Mouse (Mus musculus) embryonic facial prominence, embryonic 10.5 days (tissue): Measurements from ENCODE around the gene Sema4d. TPM values are rescaled to one million over a fixed set of nuclear protein-coding genes. Genes with fewer than 3 reads are reported as not detected.
"Not testable (repeated sequence)": the region's sequence is repeated elsewhere in the genome, so short reads cannot be mapped to it uniquely, and the experiment has no call there.

ENCODE experiments used
- DNase-seq: peaks from one replicate; pipeline ENCODE4 v3.0.0-alpha.2; 2017; ENCODE audit warnings: low spot score
- H3K27ac ChIP-seq: fragments of 300-500 bp; sonication (generic); replicated peaks from 2 replicates; pipeline ENCODE4 v1.5.1; 2016; ENCODE audit warnings: mild to moderate bottlenecking
- H3K27me3 ChIP-seq: fragments of 300-500 bp; sonication (generic); replicated peaks from 2 replicates; pipeline ENCODE4 v1.6.1; 2016; ENCODE audit warnings: low read depth, mild to moderate bottlenecking; ENCODE audit not compliant: poor library complexity, severe bottlenecking
- H3K36me3 ChIP-seq: fragments of 300-500 bp; sonication (generic); replicated peaks from 2 replicates; pipeline ENCODE4 v1.6.1; 2016; ENCODE audit warnings: mild to moderate bottlenecking, moderate library complexity
- H3K4me1 ChIP-seq: fragments of 300-500 bp; sonication (generic); 2 replicates; pipeline ENCODE4 v1.6.1; 2016
- H3K4me3 ChIP-seq: fragments of 300-500 bp; sonication (generic); 2 replicates; pipeline ENCODE4 v1.5.1; 2016; ENCODE audit warnings: mild to moderate bottlenecking, moderate library complexity
- H3K9me3 ChIP-seq: fragments of 300-500 bp; sonication (generic); 2 replicates; pipeline ENCODE4 v1.6.1; 2016; ENCODE audit warnings: mild to moderate bottlenecking
- WGBS: fragments of 180-500 bp; shearing (Covaris S2); methylation state at CpG from one replicate; pipeline ENCODE4 v1.1.7; 2016; 5-methylcytosine and 5-hydroxymethylcytosine counted together
- polyA plus RNA-seq: library from polyadenylated mRNA; unstranded; fragments of >200 nt; fragmentation: Nextera tagmentation; extraction: Ambion mirVana; gene quantifications from 2 replicates; pipeline ENCODE4 v1.2.1, GENCODE M21; 2016

Gene Sema4d
- 6.8 and 7.8 TPM in 2 replicates for polyA plus RNA-seq

DNA sequence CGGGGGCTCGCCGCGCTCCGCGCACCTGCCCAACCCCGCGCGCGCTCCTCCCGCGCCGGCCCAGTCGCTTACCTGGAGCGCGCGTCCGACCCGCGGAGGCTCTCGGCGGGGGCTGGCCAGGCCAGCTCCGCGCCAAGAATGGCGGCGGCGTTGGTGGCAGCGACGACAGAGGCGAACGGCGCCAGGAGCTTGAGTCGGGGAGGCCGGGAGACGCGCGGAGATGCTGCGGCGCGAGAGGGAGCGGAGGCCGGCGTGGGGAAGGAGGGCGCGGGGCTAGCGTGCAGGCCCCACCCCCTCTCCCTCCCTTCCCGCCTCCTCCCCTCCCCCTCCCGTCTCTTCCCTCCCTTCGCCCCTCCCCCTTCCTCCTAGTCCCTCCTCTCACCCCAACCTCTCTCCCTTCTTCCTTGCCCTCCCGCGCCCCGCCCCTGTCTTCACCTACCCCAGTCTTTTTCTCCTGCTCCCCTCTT is at the start of gene Sema4d:
Gene Sema4d (minus strand): TSS at position 323 of the 467 bp plus-strand sequence.
- peaks cover 44% of the 10 kb centered on the region for H3K27me3 ChIP-seq
- peak within 1 kb of the TSS; percentile 82 for H3K27ac ChIP-seq
- peak within 1 kb of the TSS; percentile 89 for H3K4me3 ChIP-seq
- H3K4me1 ChIP-seq, result peaks cover 33% of the 10 kb centered on the region
- no peaks in the 10 kb centered on the region for H3K9me3 ChIP-seq
- WGBS, result 1% methylated on average over 45 of the region's 52 CpGs
- DNase-seq, result peak; percentile 88
- no peaks in the 10 kb centered on the region for H3K36me3 ChIP-seq

DNA sequence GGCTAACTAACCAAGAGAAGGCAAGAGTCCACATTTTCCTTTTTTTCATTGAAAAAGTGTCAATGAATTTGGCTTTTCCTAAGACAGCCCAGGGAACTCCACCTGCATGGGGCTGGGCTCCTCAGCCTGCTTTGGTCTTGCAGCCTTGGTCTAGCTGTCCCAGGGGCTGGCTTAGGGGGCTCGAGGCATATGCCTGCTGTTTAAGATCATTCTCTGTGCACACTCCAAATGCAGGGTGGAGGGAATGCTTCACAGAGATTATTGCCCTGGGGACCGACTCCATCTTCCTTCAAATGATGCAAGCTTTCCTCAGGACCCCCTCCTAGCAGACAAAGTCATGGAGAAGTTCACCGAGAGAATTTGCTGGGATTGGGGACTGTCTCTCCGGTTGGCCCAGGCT is 49.8 kb upstream of the Sema4d start:
- Histone ChIP-seq H3K9me3 (no peaks in the 10 kb centered on the region), H3K36me3 (peaks cover 3% of the 10 kb centered on the region; the same call in 1 of the 2 replicates), H3K27ac (peak overlapping the region; percentile 83; the same call in 1 of the 2 replicates), H3K4me1 (peaks cover 75% of the 10 kb centered on the region), H3K27me3 (peaks cover 70% of the 10 kb centered on the region), H3K4me3 (no peak overlapping the region)
- DNase-seq, result no peak
- 65% methylated on average over 4 of the region's 4 CpGs for WGBS

DNA sequence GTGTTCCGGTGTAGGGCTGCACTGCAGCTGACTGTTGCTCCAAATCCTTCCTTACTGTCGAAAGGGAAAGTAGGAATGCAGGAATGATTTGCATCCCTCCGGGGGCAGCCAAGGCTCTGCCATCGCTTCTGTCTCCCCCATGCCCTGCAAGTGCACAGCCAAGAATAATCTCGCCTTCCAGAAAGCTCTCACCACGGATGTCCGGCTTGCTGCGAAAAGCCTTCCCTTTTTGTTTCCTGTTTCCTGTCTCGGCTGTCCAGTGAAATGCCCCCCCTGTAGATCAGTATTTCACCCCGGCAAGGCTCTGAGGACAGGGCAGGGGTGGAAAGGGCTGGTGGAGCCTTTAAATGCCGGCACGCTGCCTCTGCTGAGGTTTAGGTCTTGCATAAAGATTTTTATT is 49.2 kb upstream of the Sema4d start:
- H3K27ac ChIP-seq, result peak overlapping the region; percentile 83
- H3K36me3 ChIP-seq, result no peaks in the 10 kb centered on the region
- 6% methylated on average over 12 of the region's 12 CpGs for WGBS
- DNase-seq, result peak; percentile 48
- peak overlapping the region; percentile 44 for H3K4me3 ChIP-seq
- peaks cover 75% of the 10 kb centered on the region for H3K4me1 ChIP-seq
- H3K9me3 ChIP-seq, result no peaks in the 10 kb centered on the region
- H3K27me3 ChIP-seq, result peaks cover 75% of the 10 kb centered on the region

DNA sequence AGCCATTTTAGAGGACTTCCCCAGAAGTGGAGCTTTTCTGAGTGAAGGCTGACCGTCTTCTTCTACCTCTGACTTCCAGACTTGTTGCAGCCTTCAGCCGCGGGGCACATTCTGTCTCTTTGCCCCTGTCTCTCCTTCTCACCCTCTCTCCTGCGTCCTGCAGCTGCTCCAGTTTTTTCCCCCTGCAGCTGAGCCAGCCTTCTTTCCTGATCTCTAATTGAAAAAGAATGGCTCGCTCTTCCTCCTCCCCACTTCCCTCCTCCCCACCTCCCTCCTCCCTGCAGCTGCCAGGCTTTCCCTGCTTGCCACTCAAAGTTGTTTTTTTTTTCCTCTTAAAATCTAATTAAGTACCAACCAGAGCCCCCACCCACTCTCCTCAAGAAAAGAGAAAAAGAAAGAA is 48.6 kb upstream of the Sema4d start:
- Histone ChIP-seq H3K4me3 (peak overlapping the region; percentile 44), H3K36me3 (no peaks in the 10 kb centered on the region), H3K27me3 (peaks cover 72% of the 10 kb centered on the region), H3K9me3 (no peaks in the 10 kb centered on the region), H3K27ac (peak overlapping the region; percentile 83), H3K4me1 (peaks cover 75% of the 10 kb centered on the region)
- DNase-seq, result peak; percentile 72
- WGBS, result 3% methylated on average over 5 of the region's 5 CpGs

DNA sequence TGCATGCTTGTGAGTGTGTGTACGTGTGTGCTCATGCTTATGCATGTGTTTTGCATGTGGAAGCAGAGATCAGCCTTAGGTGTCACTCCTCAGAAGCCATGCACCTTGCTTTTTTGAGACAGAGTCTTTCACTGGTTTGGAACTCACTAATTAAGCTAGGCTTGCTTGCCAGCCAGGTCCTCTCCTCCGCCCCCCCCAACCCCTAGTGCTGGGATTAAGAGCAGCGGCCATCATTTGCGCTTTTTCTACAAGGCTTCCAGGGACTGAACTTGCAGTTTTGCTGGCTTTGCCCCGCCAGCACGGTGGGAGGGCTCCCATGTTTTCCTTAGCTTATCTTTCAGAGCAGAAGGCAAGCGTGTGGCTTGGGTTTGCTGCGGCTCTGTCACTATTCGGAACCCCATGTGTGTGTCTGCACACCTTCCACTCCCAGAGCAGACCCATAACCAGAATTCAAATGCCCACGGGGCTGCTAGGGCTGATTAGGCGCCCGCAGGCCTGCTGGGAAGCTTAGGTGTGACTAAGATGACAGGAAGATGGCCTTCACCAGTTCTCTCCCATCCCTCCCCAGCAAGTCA is 48.1 kb upstream of the Sema4d start:
- DNase-seq, result peak; percentile 53
- Histone ChIP-seq H3K4me1 (peaks cover 73% of the 10 kb centered on the region), H3K27me3 (peaks cover 66% of the 10 kb centered on the region), H3K4me3 (peak overlapping the region; percentile 44), H3K9me3 (no peaks in the 10 kb centered on the region), H3K27ac (peak overlapping the region; percentile 83), H3K36me3 (no peaks in the 10 kb centered on the region)
- 9% methylated on average over 12 of the region's 12 CpGs for WGBS

DNA sequence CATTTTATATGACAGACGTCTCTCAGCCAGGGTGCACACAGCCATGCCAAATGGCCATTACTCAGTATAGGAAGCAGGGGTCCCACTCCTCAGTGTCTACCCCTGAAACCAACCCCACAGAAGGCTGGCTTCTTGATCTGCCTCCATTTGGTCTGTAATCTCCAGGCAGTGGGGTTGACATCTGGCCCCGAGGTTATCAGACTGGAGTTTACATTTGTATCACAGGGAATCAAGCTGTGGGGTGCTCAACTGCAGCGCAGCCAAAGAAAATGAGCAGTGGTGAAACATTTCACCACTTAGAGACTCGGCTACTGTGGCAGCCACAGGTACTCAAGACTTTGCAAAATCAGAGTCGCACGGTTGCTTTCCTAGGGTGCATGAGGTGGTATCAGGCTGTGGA is 47.2 kb upstream of the Sema4d start:
- WGBS, result 44% methylated on average over 6 of the region's 6 CpGs
- Histone ChIP-seq H3K4me1 (peaks cover 68% of the 10 kb centered on the region), H3K4me3 (no peak overlapping the region), H3K27ac (no peak overlapping the region; the same call in 1 of the 2 replicates), H3K27me3 (peaks cover 68% of the 10 kb centered on the region), H3K9me3 (no peaks in the 10 kb centered on the region), H3K36me3 (no peaks in the 10 kb centered on the region)
- DNase-seq, result no peak

DNA sequence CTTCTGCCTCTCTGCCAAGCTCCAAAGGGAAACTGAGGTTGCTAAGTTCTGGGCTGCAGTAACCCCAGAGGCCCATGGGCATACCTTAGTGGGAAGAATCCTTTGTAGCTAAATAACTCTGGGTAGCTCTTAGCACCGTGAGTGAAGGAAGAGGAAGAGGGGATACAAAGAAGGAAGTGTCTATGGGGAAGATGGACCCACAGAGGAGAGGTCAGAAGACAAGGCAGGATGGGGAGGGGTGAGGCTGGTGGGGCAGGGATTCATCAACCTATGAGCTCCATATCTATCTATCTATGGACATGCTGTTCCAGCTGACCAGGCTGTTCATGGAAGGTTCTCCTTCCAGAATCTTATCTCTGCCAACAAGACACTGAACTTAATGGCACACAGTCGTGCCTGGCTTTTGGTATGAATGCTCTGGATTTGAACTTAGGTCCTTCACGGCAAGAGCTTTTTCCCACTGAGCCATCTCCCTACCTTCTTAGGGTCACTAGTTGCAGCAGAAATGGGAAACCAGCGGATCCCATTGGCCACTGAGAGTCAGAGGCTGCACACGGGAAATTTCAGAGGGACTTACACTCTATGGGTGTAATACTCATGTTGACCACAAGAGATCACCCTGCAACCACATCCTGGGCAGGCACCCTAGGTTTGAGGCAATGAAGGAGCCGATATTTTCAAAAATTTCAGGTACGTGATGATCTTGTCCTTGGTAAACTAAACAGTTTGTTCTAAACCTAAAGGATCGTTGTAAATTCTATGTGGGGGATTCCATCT is 45.9 kb upstream of the Sema4d start:
- Histone ChIP-seq H3K9me3 (no peaks in the 10 kb centered on the region), H3K4me3 (no peak overlapping the region), H3K36me3 (no peaks in the 10 kb centered on the region), H3K27ac (no peak overlapping the region), H3K4me1 (peaks cover 62% of the 10 kb centered on the region), H3K27me3 (peaks cover 69% of the 10 kb centered on the region)
- peak; percentile 43 for DNase-seq
- WGBS, result 22% methylated on average over 8 of the region's 8 CpGs

DNA sequence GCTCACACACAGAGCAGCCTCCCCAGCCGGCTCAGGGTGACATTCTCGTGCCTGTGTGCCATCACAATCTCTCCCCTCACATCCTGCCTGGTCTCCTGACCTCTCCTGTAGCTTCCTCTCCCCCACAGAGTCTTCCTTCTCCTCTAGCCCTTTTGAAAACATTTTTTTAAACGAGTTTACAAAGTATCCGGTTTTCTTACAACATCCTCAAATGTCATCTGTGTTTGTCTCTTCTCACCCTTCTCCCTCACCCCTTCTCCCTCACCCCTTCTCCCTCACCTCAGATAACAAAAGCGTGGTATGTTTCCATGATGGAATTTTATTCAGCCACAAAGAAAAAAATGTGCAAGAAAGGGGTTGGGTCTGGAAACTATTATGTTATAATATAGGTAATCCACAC is 43.9 kb upstream of the Sema4d start:
- 34% methylated on average over 5 of the region's 5 CpGs for WGBS
- H3K4me3 ChIP-seq, result no peak overlapping the region
- DNase-seq, result no peak
- H3K27ac ChIP-seq, result peak overlapping the region; percentile 51; the same call in 1 of the 2 replicates
- H3K4me1 ChIP-seq, result peaks cover 50% of the 10 kb centered on the region
- H3K27me3 ChIP-seq, result peaks cover 49% of the 10 kb centered on the region
- no peaks in the 10 kb centered on the region for H3K9me3 ChIP-seq
- H3K36me3 ChIP-seq, result no peaks in the 10 kb centered on the region

DNA sequence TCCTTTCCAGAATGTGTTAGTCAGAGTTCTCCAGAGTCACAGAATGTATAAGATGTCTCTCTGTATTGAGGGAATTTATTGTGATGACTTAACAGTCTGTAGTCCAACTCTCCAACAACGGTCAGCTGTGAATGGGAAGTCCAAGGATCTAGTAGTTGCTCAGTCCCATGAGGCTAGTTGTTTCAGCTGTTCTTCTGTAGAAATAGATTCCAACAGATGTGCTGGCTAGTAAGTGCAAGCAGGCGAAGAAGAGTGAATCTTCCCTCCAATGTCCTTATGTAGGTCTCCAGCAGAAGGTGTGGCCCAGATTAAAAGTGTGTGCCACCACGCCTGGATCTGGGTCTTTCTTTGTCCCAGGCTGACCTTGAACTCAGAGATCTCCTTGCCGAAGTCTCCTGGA is 41.7 kb upstream of the Sema4d start:
- H3K27ac ChIP-seq, H3K4me3 ChIP-seq, H3K9me3 ChIP-seq, DNase-seq, H3K36me3 ChIP-seq: not testable (repeated sequence)
- Histone ChIP-seq H3K27me3 (peaks cover 27% of the 10 kb centered on the region), H3K4me1 (peaks cover 29% of the 10 kb centered on the region)
- 84% methylated on average over 4 of the region's 4 CpGs for WGBS

DNA sequence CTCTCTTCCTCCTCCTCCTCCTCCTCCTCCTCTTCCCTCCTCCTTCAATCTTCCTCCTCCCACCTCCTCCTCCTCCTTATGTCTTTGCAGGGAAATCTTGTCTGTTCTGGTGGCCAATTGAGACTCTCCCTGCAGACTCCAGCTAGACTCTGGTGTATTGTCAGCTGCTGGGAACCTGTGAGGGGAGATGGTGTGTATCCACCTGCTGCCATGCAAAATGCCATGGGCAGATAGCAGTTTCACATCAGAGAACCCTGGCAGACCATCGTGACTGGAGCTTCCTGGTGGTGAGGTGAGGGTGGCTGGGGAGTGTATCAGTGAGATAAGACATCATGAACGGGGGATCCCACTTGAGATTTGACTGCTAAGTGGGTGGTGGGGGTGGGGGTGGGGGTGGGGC is 41.0 kb upstream of the Sema4d start:
- Histone ChIP-seq H3K27me3 (peaks cover 23% of the 10 kb centered on the region), H3K4me1 (peaks cover 29% of the 10 kb centered on the region), H3K4me3 (no peak overlapping the region), H3K36me3 (no peaks in the 10 kb centered on the region), H3K27ac (no peak overlapping the region), H3K9me3 (no peaks in the 10 kb centered on the region)
- WGBS, result 63% methylated on average over 2 of the region's 2 CpGs
- no peak for DNase-seq

DNA sequence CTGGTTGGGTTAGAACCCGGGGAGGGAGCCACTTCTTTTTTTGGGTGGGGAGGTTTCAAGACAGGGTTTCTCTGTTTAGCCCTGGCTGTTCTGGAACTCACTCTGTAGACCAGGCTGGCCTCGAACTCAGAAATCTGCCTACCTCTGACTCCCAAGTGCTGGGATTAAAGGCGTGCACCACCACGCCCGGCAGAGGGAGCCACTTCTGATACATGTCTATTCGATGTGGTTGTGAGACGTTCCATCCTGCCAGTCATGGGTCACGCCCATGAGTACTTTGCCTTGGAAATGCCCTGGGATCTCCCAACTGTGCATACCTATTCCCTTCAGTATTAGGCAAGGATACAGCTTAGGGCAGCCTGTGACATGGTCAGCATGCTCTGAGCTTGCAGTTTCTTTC is 40.5 kb upstream of the Sema4d start:
- WGBS, result 74% methylated on average over 8 of the region's 8 CpGs
- H3K4me1 ChIP-seq, result peaks cover 29% of the 10 kb centered on the region
- H3K9me3 ChIP-seq, result not testable (repeated sequence)

DNA sequence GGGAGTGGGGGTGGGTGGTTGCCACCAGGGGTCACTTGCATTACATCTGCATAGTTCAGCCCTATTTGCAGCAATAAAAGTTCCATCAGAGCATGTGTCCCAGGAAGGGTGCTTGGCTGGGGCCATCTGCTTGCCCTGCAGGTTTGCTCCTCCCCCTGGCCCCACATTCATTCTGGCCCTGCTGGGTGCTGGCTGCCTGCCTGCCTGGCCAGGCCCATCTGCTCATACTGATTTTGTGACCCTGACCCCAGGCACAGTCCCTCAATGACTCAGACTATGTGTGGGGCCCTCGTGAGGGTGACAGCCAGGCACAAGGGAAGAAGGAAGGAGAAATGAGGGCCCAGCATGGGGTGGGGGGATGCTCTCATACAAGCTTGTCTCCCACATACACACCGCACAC is 40.1 kb upstream of the Sema4d start:
- H3K27ac ChIP-seq, result 0 out of 2 replicates have a peak overlapping the region, but pooled peaks have one; percentile 31
- 57% methylated on average over 2 of the region's 2 CpGs for WGBS
- no peak overlapping the region for H3K4me3 ChIP-seq
- peaks cover 16% of the 10 kb centered on the region for H3K27me3 ChIP-seq
- no peaks in the 10 kb centered on the region for H3K36me3 ChIP-seq
- no peak for DNase-seq
- peaks cover 29% of the 10 kb centered on the region for H3K4me1 ChIP-seq
- no peaks in the 10 kb centered on the region for H3K9me3 ChIP-seq

More for the DNA sequence above, 40.5 kb upstream of the Sema4d start:
- H3K27ac ChIP-seq, H3K4me3 ChIP-seq, DNase-seq, H3K36me3 ChIP-seq: not testable (repeated sequence)
- H3K27me3 ChIP-seq, result peaks cover 20% of the 10 kb centered on the region

DNA sequence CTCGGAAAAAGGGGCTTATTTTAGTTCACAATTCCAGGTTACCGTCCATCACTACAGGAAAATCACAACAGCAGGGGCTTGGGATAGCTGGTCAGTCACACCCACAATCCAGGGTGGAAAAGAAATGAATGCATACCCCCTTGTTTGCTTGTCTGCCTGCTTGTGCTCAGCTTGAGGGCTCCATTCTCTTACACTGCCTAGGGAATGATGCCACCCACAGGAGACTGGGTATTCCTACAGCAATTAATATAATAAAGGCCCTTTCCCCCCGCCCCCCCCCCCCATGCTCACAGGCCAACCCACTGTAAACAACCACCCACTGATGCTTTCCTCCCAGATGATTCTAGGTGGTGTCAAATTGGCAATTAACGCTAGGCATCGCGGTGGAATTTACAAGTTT is 38.9 kb upstream of the Sema4d start:
- 85% methylated on average over 6 of the region's 6 CpGs for WGBS

More for the DNA sequence above, 38.9 kb upstream of the Sema4d start:
- Histone ChIP-seq H3K27ac (no peak overlapping the region), H3K4me1 (peaks cover 21% of the 10 kb centered on the region), H3K27me3 (0 out of 2 replicates have a peak, but pooled peaks cover 5% of the 10 kb centered on the region), H3K4me3 (no peak overlapping the region), H3K9me3 (no peaks in the 10 kb centered on the region), H3K36me3 (no peaks in the 10 kb centered on the region)
- no peak for DNase-seq
